Mouse (Mus musculus) limb, embryonic 12.5 days (tissue): ENCODE measurements around the gene Igf2bp2. TPM values are rescaled to one million over a fixed set of nuclear protein-coding genes. Genes with fewer than 3 reads are reported as not detected.

Experiments used
- ATAC-seq: fragments of 200-750 bp; cut with Nextera tagmentation; 2 replicates; pipeline ENCODE4 v1.8.0; 2017; ENCODE audit warnings: low read depth, moderate TSS enrichment; ENCODE audit not compliant: insufficient number of reproducible peaks, insufficient read depth, low FRiP score, low TSS enrichment
- H3K27ac ChIP-seq: fragments of 300-500 bp; sonication (generic); 2 replicates; pipeline ENCODE4 v1.5.1; 2016; ENCODE audit warnings: mild to moderate bottlenecking, moderate library complexity
- H3K27me3 ChIP-seq: fragments of 300-500 bp; sonication (generic); 2 replicates; pipeline ENCODE4 v1.6.1; 2016; ENCODE audit warnings: mild to moderate bottlenecking, moderate library complexity
- H3K36me3 ChIP-seq: fragments of 300-500 bp; sonication (generic); 2 replicates; pipeline ENCODE4 v1.6.1; 2016; ENCODE audit warnings: mild to moderate bottlenecking, moderate library complexity
- H3K4me1 ChIP-seq: fragments of 300-500 bp; sonication (generic); replicated peaks from 2 replicates; pipeline ENCODE4 v1.6.1; 2016
- H3K4me2 ChIP-seq: fragments of 300-500 bp; sonication (generic); 2 replicates; pipeline ENCODE4 v1.6.1; 2016; ENCODE audit warnings: mild to moderate bottlenecking, moderate library complexity
- H3K4me3 ChIP-seq: fragments of 300-500 bp; sonication (generic); replicated peaks from 2 replicates; pipeline ENCODE4 v1.5.1; 2016; ENCODE audit warnings: mild to moderate bottlenecking
- H3K9ac ChIP-seq: fragments of 300-500 bp; sonication (generic); replicated peaks from 2 replicates; pipeline ENCODE4 v1.6.1; 2016; ENCODE audit warnings: mild to moderate bottlenecking, moderate library complexity
- H3K9me3 ChIP-seq: fragments of 300-500 bp; sonication (generic); 2 replicates; pipeline ENCODE4 v1.6.1; 2016; ENCODE audit warnings: mild to moderate bottlenecking, moderate library complexity
- WGBS: fragments of 180-500 bp; shearing (Covaris S2); methylation state at CpG from one replicate; pipeline ENCODE4 v1.1.7; 2016; 5-methylcytosine and 5-hydroxymethylcytosine counted together
- polyA plus RNA-seq: library from polyadenylated mRNA; unstranded; fragments of >200 nt; fragmentation: Nextera tagmentation; extraction: Ambion mirVana; gene quantifications from 2 replicates; pipeline ENCODE4 v1.2.1, GENCODE M21; 2016

Igf2bp2 gene
- polyA plus RNA-seq, 1 experiment from 2014 or later: 144 TPM

DNA sequence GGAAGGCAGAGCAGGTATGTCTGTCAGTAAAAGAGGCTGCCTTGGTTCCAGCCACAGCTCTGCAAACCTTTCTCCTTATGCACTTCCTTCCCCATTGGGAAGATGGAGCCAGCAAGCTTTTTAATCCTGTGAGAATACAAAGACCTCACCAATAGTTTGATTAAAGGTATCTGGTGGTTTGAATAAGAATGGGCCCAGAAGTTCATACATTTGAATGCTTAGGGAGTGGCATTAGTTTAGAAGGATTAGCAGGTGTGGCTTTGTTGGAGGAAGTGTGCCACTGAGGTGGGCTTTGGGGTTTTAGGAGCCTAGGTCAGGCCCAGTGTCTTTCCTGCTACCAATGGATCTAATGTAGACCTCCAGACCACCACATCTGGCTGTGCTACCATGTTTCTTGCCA is 97.6 kb downstream of the Igf2bp2 start:
- no peaks in the 10 kb centered on the region for H3K9me3 ChIP-seq
- no peaks in the 10 kb centered on the region for H3K4me1 ChIP-seq
- H3K27me3 ChIP-seq: no peaks in the 10 kb centered on the region
- H3K27ac ChIP-seq: no peak overlapping the region
- H3K9ac ChIP-seq: no peak overlapping the region
- H3K4me3 ChIP-seq: no peak overlapping the region
- H3K36me3 ChIP-seq: peaks cover 99% of the 10 kb centered on the region
- no peak overlapping the region for H3K4me2 ChIP-seq
- ATAC-seq: no peak

GRCm38 (mm10) chr16:22062284-22062683 is 100.8 kb downstream of the Igf2bp2 start:
- Histone ChIP-seq H3K4me1 (no peaks in the 10 kb centered on the region), H3K36me3 (peaks cover 94% of the 10 kb centered on the region), H3K9me3 (no peaks in the 10 kb centered on the region), H3K9ac (no peak overlapping the region), H3K4me3 (no peak overlapping the region), H3K27ac (no peak overlapping the region), H3K27me3 (no peaks in the 10 kb centered on the region), H3K4me2 (no peak overlapping the region)
- no peak for ATAC-seq
- 83% methylated on average over 4 of the region's 4 CpGs for WGBS

GRCm38 (mm10) chr16:22061555-22062160 is 101.4 kb downstream of the Igf2bp2 start:
- H3K27ac ChIP-seq: no peak overlapping the region
- no peaks in the 10 kb centered on the region for H3K4me1 ChIP-seq
- no peaks in the 10 kb centered on the region for H3K27me3 ChIP-seq
- WGBS: 87% methylated on average over 14 of the region's 14 CpGs
- no peak overlapping the region for H3K9ac ChIP-seq
- peaks cover 93% of the 10 kb centered on the region for H3K36me3 ChIP-seq
- no peak overlapping the region for H3K4me3 ChIP-seq
- H3K9me3 ChIP-seq: no peaks in the 10 kb centered on the region
- H3K4me2 ChIP-seq: no peak overlapping the region
- no peak for ATAC-seq

DNA sequence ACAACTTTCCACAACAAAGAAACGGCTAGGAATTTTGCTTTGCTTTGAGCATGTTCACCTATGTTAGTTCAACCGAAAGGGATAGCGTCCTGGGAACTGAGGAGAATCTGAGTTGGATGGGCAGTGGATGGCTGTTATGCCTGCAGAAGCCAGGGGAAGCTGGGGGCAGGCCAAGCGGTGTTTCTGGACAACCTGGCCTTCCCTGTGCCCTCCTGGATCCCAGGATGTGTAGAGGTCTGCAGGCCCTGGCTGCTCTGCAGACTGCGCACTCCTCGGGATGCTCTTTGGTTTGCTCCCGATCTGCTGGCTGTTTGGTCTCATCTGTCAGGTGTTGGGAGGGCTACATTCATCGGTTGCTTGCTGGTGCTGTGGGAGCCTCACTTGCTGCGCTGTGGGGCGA is 102.7 kb downstream of the Igf2bp2 start:
- WGBS: 96% methylated on average over 10 of the region's 10 CpGs
- Histone ChIP-seq H3K4me1 (no peaks in the 10 kb centered on the region), H3K36me3 (peaks cover 81% of the 10 kb centered on the region)

GRCm38 (mm10) chr16:22058871-22059270 is 104.2 kb downstream of the Igf2bp2 start:
- Histone ChIP-seq H3K36me3 (peaks cover 70% of the 10 kb centered on the region), H3K27ac (no peak overlapping the region), H3K9ac (no peak overlapping the region), H3K4me3 (no peak overlapping the region), H3K27me3 (no peaks in the 10 kb centered on the region), H3K4me1 (no peaks in the 10 kb centered on the region), H3K9me3 (no peaks in the 10 kb centered on the region), H3K4me2 (no peak overlapping the region)
- 94% methylated on average over 7 of the region's 7 CpGs for WGBS
- ATAC-seq: no peak

More for the DNA sequence above, 102.7 kb downstream of the Igf2bp2 start:
- H3K27me3 ChIP-seq: no peaks in the 10 kb centered on the region
- ATAC-seq: no peak
- no peak overlapping the region for H3K4me3 ChIP-seq
- H3K4me2 ChIP-seq: no peak overlapping the region
- H3K27ac ChIP-seq: no peak overlapping the region
- no peaks in the 10 kb centered on the region for H3K9me3 ChIP-seq
- H3K9ac ChIP-seq: no peak overlapping the region

- H3K4me2 ChIP-seq: no peak overlapping the region
- H3K9ac ChIP-seq: no peak overlapping the region
- H3K27ac ChIP-seq: no peak overlapping the region
- H3K4me3 ChIP-seq: no peak overlapping the region
- WGBS: 92% methylated on average over 6 of the region's 6 CpGs
- peaks cover 56% of the 10 kb centered on the region for H3K36me3 ChIP-seq
- H3K4me1 ChIP-seq: no peaks in the 10 kb centered on the region
- no peaks in the 10 kb centered on the region for H3K27me3 ChIP-seq
- no peaks in the 10 kb centered on the region for H3K9me3 ChIP-seq
- no peak for ATAC-seq
Measured at GRCm38 (mm10) chr16:22057498-22057897, 105.6 kb downstream of the Igf2bp2 start.

- WGBS: 94% methylated on average over 21 of the region's 21 CpGs
- no peak overlapping the region for H3K9ac ChIP-seq
- H3K27me3 ChIP-seq: no peaks in the 10 kb centered on the region
- no peak overlapping the region for H3K4me3 ChIP-seq
- peaks cover 33% of the 10 kb centered on the region for H3K36me3 ChIP-seq
- no peak overlapping the region for H3K4me2 ChIP-seq
- no peak for ATAC-seq
- no peak overlapping the region for H3K27ac ChIP-seq
- no peaks in the 10 kb centered on the region for H3K4me1 ChIP-seq
- no peaks in the 10 kb centered on the region for H3K9me3 ChIP-seq
Measured at GRCm38 (mm10) chr16:22053411-22053810, 109.7 kb downstream of the Igf2bp2 start.

DNA sequence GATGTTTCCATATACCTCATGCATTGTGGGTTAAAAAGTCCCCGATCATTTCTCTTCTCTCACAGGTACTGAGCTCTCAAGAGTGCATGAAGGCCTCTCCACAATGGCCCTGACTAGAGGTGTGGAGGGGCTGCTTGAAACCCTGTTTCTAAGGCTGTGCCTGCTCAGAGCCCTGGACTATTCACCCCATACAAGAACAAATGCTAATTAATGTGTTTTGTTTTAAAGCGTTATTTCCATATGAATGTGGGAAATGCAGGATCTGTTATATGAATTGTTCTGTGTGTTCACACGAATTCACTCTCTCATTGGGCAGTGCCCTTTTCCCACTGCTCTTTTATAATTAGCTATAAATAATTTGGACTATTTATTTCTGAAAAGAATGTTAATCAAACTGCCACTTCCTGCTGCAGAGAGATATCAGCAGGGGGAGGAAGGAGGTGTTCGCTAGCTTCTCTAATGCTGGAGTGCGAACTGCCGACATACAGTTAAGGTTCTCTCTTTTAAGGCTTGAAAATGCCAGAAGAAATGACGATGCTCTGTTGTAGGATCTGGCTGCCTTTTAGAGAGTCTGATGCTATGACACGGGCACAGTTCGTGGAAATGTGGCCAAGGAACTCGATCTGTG is 116.2 kb downstream of the Igf2bp2 start:
- peaks cover 71% of the 10 kb centered on the region for H3K36me3 ChIP-seq
- no peaks in the 10 kb centered on the region for H3K4me1 ChIP-seq
- H3K27ac ChIP-seq: no peak overlapping the region
- H3K27me3 ChIP-seq: no peaks in the 10 kb centered on the region
- H3K4me2 ChIP-seq: no peak overlapping the region
- no peaks in the 10 kb centered on the region for H3K9me3 ChIP-seq
- no peak overlapping the region for H3K9ac ChIP-seq
- no peak for ATAC-seq
- no peak overlapping the region for H3K4me3 ChIP-seq
- WGBS: 93% methylated on average over 10 of the region's 10 CpGs

DNA sequence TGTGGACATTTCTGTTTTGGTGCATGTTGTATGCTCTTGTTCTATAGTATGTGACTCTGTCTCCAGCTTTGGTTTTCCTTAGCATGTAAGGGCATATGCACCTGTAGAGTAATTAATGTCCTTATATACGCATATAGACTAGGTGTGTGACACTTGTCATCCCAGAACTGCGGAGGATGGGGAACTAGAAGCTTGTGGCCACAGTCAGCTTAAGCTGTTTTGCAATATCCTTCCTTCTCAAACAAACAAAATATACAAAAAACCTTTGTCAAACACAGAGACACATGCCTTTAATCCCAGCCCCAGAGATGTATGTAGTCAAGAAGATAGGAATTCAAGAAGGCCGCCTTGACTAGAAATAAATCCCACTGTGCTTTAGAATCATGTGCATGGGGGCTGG is 117.2 kb downstream of the Igf2bp2 start:
- H3K27me3 ChIP-seq: no peaks in the 10 kb centered on the region
- no peaks in the 10 kb centered on the region for H3K9me3 ChIP-seq
- no peak overlapping the region for H3K4me2 ChIP-seq
- H3K27ac ChIP-seq: no peak overlapping the region
- peaks cover 73% of the 10 kb centered on the region for H3K36me3 ChIP-seq
- no peak overlapping the region for H3K4me3 ChIP-seq
- 94% methylated on average over 3 of the region's 3 CpGs for WGBS
- H3K4me1 ChIP-seq: no peaks in the 10 kb centered on the region
- H3K9ac ChIP-seq: no peak overlapping the region
- ATAC-seq: no peak

DNA sequence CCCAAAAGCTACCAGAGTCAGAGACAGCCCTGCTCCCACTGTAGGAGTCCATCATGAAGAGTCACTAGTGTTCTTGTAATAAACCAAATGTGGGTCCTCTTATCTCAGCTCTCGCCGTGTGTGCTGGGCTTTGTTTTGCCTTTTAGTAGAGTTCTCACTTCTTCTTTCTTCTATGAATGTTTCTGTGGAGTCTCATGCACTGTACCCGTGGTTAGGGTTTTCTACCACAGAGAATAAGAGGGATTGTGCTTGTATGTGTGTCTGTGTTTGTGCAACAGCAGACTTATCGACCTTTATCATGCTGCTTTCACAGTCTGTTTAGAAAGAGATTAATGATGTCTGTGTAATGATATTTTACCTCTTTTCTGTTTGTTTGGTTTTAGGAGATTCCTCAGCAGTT is 119.3 kb downstream of the Igf2bp2 start:
- H3K4me1 ChIP-seq: no peaks in the 10 kb centered on the region
- no peak overlapping the region for H3K4me2 ChIP-seq
- WGBS: 90% methylated on average over 4 of the region's 4 CpGs
- peaks cover 86% of the 10 kb centered on the region for H3K36me3 ChIP-seq
- H3K4me3 ChIP-seq: no peak overlapping the region
- H3K9me3 ChIP-seq: no peaks in the 10 kb centered on the region
- H3K9ac ChIP-seq: no peak overlapping the region
- ATAC-seq: no peak
- H3K27me3 ChIP-seq: no peaks in the 10 kb centered on the region
- no peak overlapping the region for H3K27ac ChIP-seq

DNA sequence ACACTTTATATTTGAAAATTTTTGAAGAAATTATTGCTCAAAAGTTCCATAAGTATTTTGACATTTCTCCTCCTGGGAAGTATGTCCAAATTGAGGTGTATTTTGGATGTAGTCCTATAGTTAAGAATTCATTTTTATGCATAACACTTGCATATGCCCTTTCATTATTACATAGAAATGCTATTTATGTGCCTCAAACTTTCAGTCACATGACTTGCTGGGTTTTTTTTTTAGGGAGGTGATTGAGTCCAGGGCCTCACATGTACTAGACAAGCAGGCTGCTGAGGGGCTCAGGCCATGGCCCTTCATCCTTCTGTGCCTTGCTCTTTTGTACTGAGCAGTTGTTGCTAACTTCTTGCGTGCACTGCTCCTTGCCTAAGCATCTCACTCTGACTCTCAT is 123.1 kb downstream of the Igf2bp2 start:
- no peaks in the 10 kb centered on the region for H3K27me3 ChIP-seq
- H3K9ac ChIP-seq: no peak overlapping the region
- 89% methylated on average over 1 of the region's 1 CpGs for WGBS
- no peak for ATAC-seq
- peaks cover 76% of the 10 kb centered on the region for H3K36me3 ChIP-seq
- no peaks in the 10 kb centered on the region for H3K4me1 ChIP-seq
- no peak overlapping the region for H3K27ac ChIP-seq
- no peak overlapping the region for H3K4me3 ChIP-seq
- H3K4me2 ChIP-seq: no peak overlapping the region
- H3K9me3 ChIP-seq: no peaks in the 10 kb centered on the region

- no peak overlapping the region for H3K27ac ChIP-seq
- H3K4me2 ChIP-seq: no peak overlapping the region
- no peaks in the 10 kb centered on the region for H3K9me3 ChIP-seq
- no peaks in the 10 kb centered on the region for H3K4me1 ChIP-seq
- H3K27me3 ChIP-seq: no peaks in the 10 kb centered on the region
- no peak overlapping the region for H3K9ac ChIP-seq
- no peak for ATAC-seq
- no peak overlapping the region for H3K4me3 ChIP-seq
- H3K36me3 ChIP-seq: peaks cover 62% of the 10 kb centered on the region
- 90% methylated on average over 10 of the region's 10 CpGs for WGBS
Measured at GRCm38 (mm10) chr16:22038554-22038953, 124.5 kb downstream of the Igf2bp2 start.
